Mouse (Mus musculus): ENCODE measurements around the gene Cypt12. TPM values are rescaled to one million over a fixed set of nuclear protein-coding genes. Genes with fewer than 3 reads are reported as not detected.

Gene Cypt12
- not detected in 2 replicates for polyA plus RNA-seq (2015; fragmentation: Nextera tagmentation; extraction: Ambion mirVana)

- Histone ChIP-seq H3K4me3 (ENCODE audit: low read depth, low read length) (no peak within 1 kb of the TSS), H3K4me2 (replicated peaks; ENCODE audit: low read depth) (no peak within 1 kb of the TSS), H3K9ac (ENCODE audit: low read depth, low read length) (no peak within 1 kb of the TSS), H3K27ac (ENCODE audit: low read depth, low read length) (no peak within 1 kb of the TSS), H3K27me3 (replicated peaks; ENCODE audit: control insufficient read depth, insufficient read depth, low read length) (no peaks in the 10 kb centered on the region), H3K4me1 (replicated peaks; ENCODE audit: control insufficient read depth, insufficient read depth, low read length) (no peaks in the 10 kb centered on the region), H3K9me3 (ENCODE audit: control insufficient read depth) (no peaks in the 10 kb centered on the region), H3K36me3 (ENCODE audit: control insufficient read depth, insufficient read depth) (no peaks in the 10 kb centered on the region)
- WGBS: 91% methylated on average over 13 of the region's 13 CpGs
- no peak for TF ChIP-seq CTCF (IDR thresholded peaks at IDR 0.05; ENCODE audit: low read depth)
- ATAC-seq: no peak
These were observed at the start of gene Cypt12 for GRCm38 (mm10) chr3:17948299-17948698. Cypt12 (plus strand) TSS chr3:17948410.

GRCm38 (mm10) chr3:17913796-17914195, 34.4 kb upstream of the Cypt12 start:
- Histone ChIP-seq H3K9ac (ENCODE audit: low read depth, low read length) (no peak overlapping the region), H3K4me3 (ENCODE audit: low read depth, low read length) (no peak overlapping the region), H3K27me3 (replicated peaks; ENCODE audit: control insufficient read depth, insufficient read depth, low read length) (no peaks in the 10 kb centered on the region), H3K27ac (ENCODE audit: low read depth, low read length) (no peak overlapping the region), H3K4me2 (replicated peaks; ENCODE audit: low read depth) (no peak overlapping the region), H3K9me3 (ENCODE audit: control insufficient read depth) (no peaks in the 10 kb centered on the region), H3K4me1 (replicated peaks; ENCODE audit: control insufficient read depth, insufficient read depth, low read length) (no peaks in the 10 kb centered on the region), H3K36me3 (ENCODE audit: control insufficient read depth, insufficient read depth) (no peaks in the 10 kb centered on the region)
- TF ChIP-seq CTCF (IDR thresholded peaks at IDR 0.05; ENCODE audit: low read depth): no peak
- no peak for ATAC-seq

GRCm38 (mm10) chr3:17940206-17940605, 8.0 kb upstream of the Cypt12 start:
- no peak overlapping the region for H3K4me2 ChIP-seq (replicated peaks; ENCODE audit: low read depth)
- no peaks in the 10 kb centered on the region for H3K36me3 ChIP-seq (ENCODE audit: control insufficient read depth, insufficient read depth)
- no peaks in the 10 kb centered on the region for H3K27me3 ChIP-seq (replicated peaks; ENCODE audit: control insufficient read depth, insufficient read depth, low read length)
- H3K4me1 ChIP-seq (replicated peaks; ENCODE audit: control insufficient read depth, insufficient read depth, low read length): no peaks in the 10 kb centered on the region
- TF ChIP-seq CTCF (IDR thresholded peaks at IDR 0.05; ENCODE audit: low read depth): no peak
- no peak overlapping the region for H3K27ac ChIP-seq (ENCODE audit: low read depth, low read length)
- 86% methylated on average over 2 of the region's 2 CpGs for WGBS
- no peak overlapping the region for H3K4me3 ChIP-seq (ENCODE audit: low read depth, low read length)
- no peaks in the 10 kb centered on the region for H3K9me3 ChIP-seq (ENCODE audit: control insufficient read depth)
- no peak overlapping the region for H3K9ac ChIP-seq (ENCODE audit: low read depth, low read length)
- no peak for ATAC-seq
